In the genomic region with DNA sequence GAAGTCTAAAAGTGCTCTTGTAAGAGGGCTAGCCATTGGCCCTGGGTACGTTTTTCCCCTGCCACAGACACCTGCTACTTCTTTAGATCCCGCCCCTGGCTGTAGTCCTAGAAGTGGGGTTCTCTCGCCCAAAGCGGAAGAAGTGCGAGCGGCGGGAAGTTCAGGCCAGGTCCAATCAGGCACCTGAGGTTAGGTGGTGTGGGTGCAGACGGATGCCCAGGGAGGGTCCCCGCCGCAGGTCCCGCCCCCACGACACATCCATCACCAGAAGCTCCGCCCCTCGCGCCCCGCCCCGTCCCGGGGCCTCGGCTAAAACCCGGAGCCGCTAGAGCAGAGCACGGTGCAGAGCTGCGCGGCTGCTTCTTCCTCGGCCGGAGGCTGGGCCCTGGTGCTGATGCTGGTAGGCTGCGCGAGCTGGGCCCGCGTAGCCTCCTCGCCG, we compare ENCODE assay signal across 7 mouse cellular contexts. TPM values are rescaled to one million over a fixed set of nuclear protein-coding genes. Genes with fewer than 3 reads are reported as not detected.
DNase-seq lines count a peak whose midpoint lies in the region; ATAC-seq lines count a peak whose summit lies in the region.

A gene (plus strand): TSS at position 333 of the 439 bp plus-strand sequence.

- H3K4me1 ChIP-seq in heart, embryonic 10.5 days: peaks cover 9% of the 10 kb centered on the region; the same call in 1 of the 2 replicates
- H3K4me1 ChIP-seq in kidney, embryonic 14.5 days (ENCODE audit: control insufficient read depth, insufficient read depth, low read length): no peaks in the 10 kb centered on the region
- peaks cover 9% of the 10 kb centered on the region for H3K4me1 ChIP-seq in limb, embryonic 13.5 days
- peaks cover 49% of the 10 kb centered on the region for H3K4me1 ChIP-seq in midbrain, embryonic 15.5 days

- H3K36me3 ChIP-seq in heart, embryonic 10.5 days: no peaks in the 10 kb centered on the region
- no peaks in the 10 kb centered on the region for H3K36me3 ChIP-seq in kidney, embryonic 14.5 days (ENCODE audit: control insufficient read depth, insufficient read depth, low read length)
- no peaks in the 10 kb centered on the region for H3K36me3 ChIP-seq in limb, embryonic 13.5 days
- no peaks in the 10 kb centered on the region for H3K36me3 ChIP-seq in midbrain, embryonic 15.5 days (replicated peaks)

- 0% methylated on average over 29 of the region's 32 CpGs for whole genome bisulfite sequencing in heart, embryonic 10.5 days
- 1% methylated on average over 20 of the region's 32 CpGs for WGBS in kidney, embryonic 14.5 days
- WGBS in limb, embryonic 13.5 days: under 1% methylated on average over 32 of the region's 32 CpGs
- WGBS in midbrain, embryonic 15.5 days: under 1% methylated on average over 32 of the region's 32 CpGs

- ATAC-seq in kidney, embryonic 14.5 days (ENCODE audit: low FRiP score, low TSS enrichment): peak; percentile 98
- ATAC-seq in limb, embryonic 13.5 days (ENCODE audit: low FRiP score, low read depth): peak; percentile 97
- peak; percentile 97 for ATAC-seq in midbrain, embryonic 15.5 days (replicated peaks)

- peak within 1 kb of the TSS; percentile 77 for H3K27ac ChIP-seq in heart, embryonic 10.5 days
- H3K27ac ChIP-seq in kidney, embryonic 14.5 days (ENCODE audit: low read depth, low read length): peak within 1 kb of the TSS; percentile 31; the same call in 1 of the 2 replicates
- peak within 1 kb of the TSS; percentile 49; the same call in 1 of the 2 replicates for H3K27ac ChIP-seq in limb, embryonic 13.5 days
- H3K27ac ChIP-seq in midbrain, embryonic 15.5 days: peak within 1 kb of the TSS; percentile 97

- peak within 1 kb of the TSS; percentile 85 for H3K4me3 ChIP-seq in heart, embryonic 10.5 days
- H3K4me3 ChIP-seq in kidney, embryonic 14.5 days (ENCODE audit: low read length): peak within 1 kb of the TSS; percentile 60
- H3K4me3 ChIP-seq in limb, embryonic 13.5 days: peak within 1 kb of the TSS; percentile 72
- peak within 1 kb of the TSS; percentile 100 for H3K4me3 ChIP-seq in midbrain, embryonic 15.5 days

- no peaks in the 10 kb centered on the region for H3K9me3 ChIP-seq in heart, embryonic 10.5 days
- H3K9me3 ChIP-seq in kidney, embryonic 14.5 days (ENCODE audit: control insufficient read depth, low read length): no peaks in the 10 kb centered on the region
- no peaks in the 10 kb centered on the region for H3K9me3 ChIP-seq in limb, embryonic 13.5 days
- H3K9me3 ChIP-seq in midbrain, embryonic 15.5 days: no peaks in the 10 kb centered on the region

- H3K27me3 ChIP-seq in heart, embryonic 10.5 days (ENCODE audit: insufficient read depth, poor library complexity, severe bottlenecking): peaks cover 30% of the 10 kb centered on the region
- peaks cover 28% of the 10 kb centered on the region for H3K27me3 ChIP-seq in kidney, embryonic 14.5 days (ENCODE audit: control insufficient read depth, insufficient read depth, low read length)
- peaks cover 21% of the 10 kb centered on the region for H3K27me3 ChIP-seq in limb, embryonic 13.5 days
- H3K27me3 ChIP-seq in midbrain, embryonic 15.5 days (replicated peaks): no peaks in the 10 kb centered on the region

- DNase-seq in adrenal gland, postnatal 14 days: peak; percentile 85
- DNase-seq in embryo, embryonic 10.5 days (ENCODE audit: low spot score): peak; percentile 91
- DNase-seq in heart, embryonic 10.5 days (ENCODE audit: low spot score): peak; percentile 92
- DNase-seq in spleen, adult 18-20 months: peak; percentile 95 to 98

- peak within 1 kb of the TSS; percentile 64 for H3K9ac ChIP-seq in kidney, embryonic 14.5 days (ENCODE audit: low read depth, low read length)
- peak within 1 kb of the TSS; percentile 70 for H3K9ac ChIP-seq in limb, embryonic 13.5 days
- peak within 1 kb of the TSS; percentile 91 for H3K9ac ChIP-seq in midbrain, embryonic 15.5 days

- peak within 1 kb of the TSS; percentile 86 for H3K4me2 ChIP-seq in kidney, embryonic 14.5 days (replicated peaks; ENCODE audit: low read depth, low read length)
- H3K4me2 ChIP-seq in limb, embryonic 13.5 days (replicated peaks): peak within 1 kb of the TSS; percentile 99
- peak within 1 kb of the TSS; percentile 67 for H3K4me2 ChIP-seq in midbrain, embryonic 15.5 days

RNA-seq across cellular contexts. Expression of the gene that starts here (rescaled TPM):
- total RNA-seq in adrenal gland, postnatal 14 days (2021): 2.0 and 3.6 TPM in 2 replicates
- 0.43 and 1.0 TPM in 2 replicates for polyA plus RNA-seq in heart, embryonic 10.5 days (2016; fragmentation: Nextera tagmentation; extraction: Ambion mirVana)
- polyA plus RNA-seq in kidney, embryonic 14.5 days (2014; fragmentation: Nextera tagmentation; extraction: Ambion mirVana): 4.0 and 5.8 TPM in 2 replicates
- 1.5 and 1.6 TPM in 2 replicates for polyA plus RNA-seq in limb, embryonic 13.5 days (2015; fragmentation: Nextera tagmentation; extraction: Ambion mirVana)
- 21.7 TPM in 2 replicates for polyA plus RNA-seq in midbrain, embryonic 15.5 days (2015; fragmentation: Nextera tagmentation; extraction: Ambion mirVana)

Comparison
In these comparisons a context has a peak if more than half of its experiments do, and no peak if none do; other contexts are left out.
1. Peak in every context shown above with its lines: DNase-seq, ATAC-seq, H3K4me3 ChIP-seq and H3K27ac ChIP-seq.
2. H3K27ac ChIP-seq: peak in every context shown above with its lines; median percentile 97 in midbrain, embryonic 15.5 days; 77 in heart, embryonic 10.5 days; 49 in limb, embryonic 13.5 days; 31 in kidney, embryonic 14.5 days.